Mouse (Mus musculus) erythroblast, adult 5-6 weeks (primary cell): ENCODE data around the gene Pgbd1. TPM values are rescaled to one million over a fixed set of nuclear protein-coding genes. Genes with fewer than 3 reads are reported as not detected.
"Not testable (repeated sequence)": the region's sequence is repeated elsewhere in the genome, so short reads cannot be mapped to it uniquely, and the experiment has no call there.

Experiments used
- ATAC-seq: replicated peaks from 2 replicates; pipeline ENCODE4 v1.8.0; 2016; ENCODE audit warnings: moderate number of reproducible peaks, mild to moderate bottlenecking, moderate TSS enrichment, inconsistent platforms; ENCODE audit not compliant: poor library complexity, low FRiP score, severe bottlenecking
- total RNA-seq, 2 experiments: library from RNA; stranded (forward) in 1 of 2; stranded (reverse) in 1 of 2; fragments of 150-400 nt in 1 of 2; fragments of 200-764, 138-1000 nt in 1 of 2; gene quantifications; 2 replicates each; pipeline versions ENCODE4 v1.2.3 to v1.2.4; 2015 to 2017; ENCODE audit warnings: low replicate concordance in 2 of 2

Pgbd1 gene
- total RNA-seq (2015; ENCODE audit: low replicate concordance): not detected in 2 replicates
- total RNA-seq (2017; ENCODE audit: low replicate concordance): 1.1 TPM in 1 of 2 replicates, not detected in the other

GRCm38 (mm10) chr13:21440503-21441206, at the start of gene Pgbd1:
Pgbd1 (minus strand) TSS chr13:21441058.
- ATAC-seq: peak; percentile 88

- no peak for ATAC-seq
These were observed 46.0 kb upstream of the Pgbd1 start for GRCm38 (mm10) chr13:21486881-21487280.

GRCm38 (mm10) chr13:21478759-21479670, 38.2 kb upstream of the Pgbd1 start, which contains the start of the genes Zkscan4 and Gm10065:
Zkscan4 (plus strand) TSS chr13:21478907.
Gm10065 (minus strand) TSS chr13:21479441.
- ATAC-seq: not testable (repeated sequence)

GRCm38 (mm10) chr13:21472427-21472826, 31.6 kb upstream of the Pgbd1 start:
- no peak for ATAC-seq

- no peak for ATAC-seq
These were observed 28.2 kb upstream of the Pgbd1 start for GRCm38 (mm10) chr13:21469097-21469496.

GRCm38 (mm10) chr13:21468061-21469019, 27.5 kb upstream of the Pgbd1 start, which contains the start of gene Nkapl:
Nkapl (minus strand) TSS chr13:21468509.
- peak; percentile 98 for ATAC-seq

GRCm38 (mm10) chr13:21467336-21467735, 26.5 kb upstream of the Pgbd1 start:
- no peak for ATAC-seq

- not testable (repeated sequence) for ATAC-seq
These were observed 21.7 kb upstream of the Pgbd1 start for GRCm38 (mm10) chr13:21462516-21462915.

- no peak for ATAC-seq
These were observed 15.5 kb upstream of the Pgbd1 start for GRCm38 (mm10) chr13:21456347-21456746.

GRCm38 (mm10) chr13:21454133-21454532, 13.3 kb upstream of the Pgbd1 start:
- ATAC-seq: no peak

- no peak for ATAC-seq
These were observed 12.6 kb upstream of the Pgbd1 start, which contains the start of gene Zscan26 for GRCm38 (mm10) chr13:21453449-21453848. Zscan26 (minus strand) TSS chr13:21453730.

GRCm38 (mm10) chr13:21453042-21453441, 12.2 kb upstream of the Pgbd1 start:
- ATAC-seq: no peak

- no peak for ATAC-seq
These were observed 7.2 kb upstream of the Pgbd1 start for GRCm38 (mm10) chr13:21447856-21448614.

GRCm38 (mm10) chr13:21446796-21447195, 5.9 kb upstream of the Pgbd1 start:
- no peak for ATAC-seq

GRCm38 (mm10) chr13:21441207-21441572, 332 bp upstream of the Pgbd1 start:
- no peak for ATAC-seq

- ATAC-seq: no peak
These were observed 5.4 kb downstream of the Pgbd1 start for GRCm38 (mm10) chr13:21435476-21435875.

- ATAC-seq: no peak
These were observed 13.2 kb downstream of the Pgbd1 start for GRCm38 (mm10) chr13:21427631-21428030.

- no peak for ATAC-seq
These were observed 17.6 kb downstream of the Pgbd1 start for GRCm38 (mm10) chr13:21423301-21423700.

- peak; percentile 84 for ATAC-seq
These were observed 22.0 kb downstream of the Pgbd1 start for GRCm38 (mm10) chr13:21418865-21419264.
